Mouse (Mus musculus) mouse trophoblast stem cell (cell line): ENCODE measurements at regions not wholly inside any gene's neighbourhood (a gene's known extent, or its start where the extent isn't known, plus 50 kb on each side); places are given as distances from the start of the nearest gene placed in this dataset.

ENCODE experiments used
- in situ Hi-C, 2 experiments: fragments of 300-500 bp; cut with MseI, MboI; formaldehyde crosslinking; loops; 2 replicates in 1 of 2; 3 replicates in 1 of 2; pipeline ENCODE4 v1.15.1; 2025

GRCm38 (mm10) chr13:72938156-72938874 lies 309.7 kb downstream of the Irx2 start:
- in situ Hi-C loops, result no loop called here

GRCm38 (mm10) chr13:72947374-72948165 lies 312.7 kb upstream of the Irx4 start:
- in situ Hi-C loops, result no loop called here

DNA sequence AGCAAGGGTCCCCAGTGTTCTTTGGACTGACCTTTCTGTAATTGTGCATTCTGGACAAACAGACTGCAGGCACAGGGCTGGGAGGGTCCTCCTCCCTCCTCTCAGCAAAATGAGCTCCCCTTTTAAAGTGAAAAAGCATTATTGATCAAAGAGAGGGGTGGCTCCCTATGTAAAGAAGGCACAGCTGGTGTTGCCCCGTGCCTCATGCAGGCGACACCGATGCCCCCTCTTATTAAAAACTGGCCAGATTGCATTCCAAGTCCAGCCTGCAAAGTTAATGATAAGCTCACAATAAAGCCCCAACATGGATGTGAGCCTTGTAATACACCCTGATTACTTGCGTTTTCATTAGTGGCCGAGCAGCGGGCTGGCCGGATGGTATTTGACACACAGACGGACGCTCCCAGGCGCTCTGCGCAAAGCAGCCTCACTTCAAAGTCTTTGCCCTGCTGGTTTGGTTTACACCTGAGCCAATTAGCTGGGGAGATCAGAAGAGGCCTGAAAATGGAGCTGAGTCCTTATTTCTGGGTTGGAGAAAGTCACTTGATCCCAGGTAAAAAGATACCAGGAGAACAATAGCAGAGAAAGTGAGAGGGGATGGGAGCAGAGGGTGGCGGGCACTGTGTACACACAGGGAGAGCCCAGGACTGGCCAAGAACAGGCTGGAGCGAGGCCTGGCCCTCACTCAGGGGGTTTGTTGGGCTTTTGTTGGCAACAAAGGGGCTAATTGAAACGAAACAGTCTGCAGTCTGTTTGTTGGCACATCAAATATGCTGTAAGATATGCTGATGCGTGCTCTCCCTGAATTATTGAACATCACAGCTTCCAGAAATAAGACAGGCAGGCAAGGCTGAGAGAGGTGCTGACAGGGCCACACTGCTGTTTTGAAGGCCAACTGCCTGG lies 301.4 kb upstream of the Irx4 start:
- in situ Hi-C loops, result no loop called here

GRCm38 (mm10) chr13:72961291-72961690 lies 299.0 kb upstream of the Irx4 start:
- in situ Hi-C loops, result no loop called here

DNA sequence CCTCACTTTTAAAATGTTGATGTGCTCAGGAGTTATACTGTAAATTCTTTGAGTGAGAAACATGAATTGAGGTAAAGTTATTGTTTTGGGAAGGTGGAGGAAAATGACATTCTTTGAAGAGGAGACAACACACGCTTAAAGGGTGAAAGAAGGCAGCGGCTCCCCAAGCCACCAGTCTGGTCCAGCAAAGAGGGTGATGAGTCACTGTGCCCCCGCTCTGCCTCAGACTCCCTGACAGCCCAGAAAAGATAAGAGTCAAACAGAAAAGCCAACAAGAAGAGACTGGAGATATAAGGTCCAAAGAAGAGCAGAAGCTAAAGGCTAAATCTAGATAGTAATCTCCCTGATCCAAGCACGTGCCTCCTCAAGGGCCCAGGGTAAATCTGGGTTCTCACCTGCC lies 288.1 kb upstream of the Irx4 start:
- in situ Hi-C loops, result no loop called here

- in situ Hi-C loops, result no loop called here
Observed at GRCm38 (mm10) chr13:72972894-72973293, 287.4 kb upstream of the Irx4 start.

GRCm38 (mm10) chr13:72977213-72977612 lies 283.1 kb upstream of the Irx4 start:
- in situ Hi-C loops, result no loop called here

- in situ Hi-C loops, result no loop called here
Observed at GRCm38 (mm10) chr13:72977971-72978370, 282.3 kb upstream of the Irx4 start.

DNA sequence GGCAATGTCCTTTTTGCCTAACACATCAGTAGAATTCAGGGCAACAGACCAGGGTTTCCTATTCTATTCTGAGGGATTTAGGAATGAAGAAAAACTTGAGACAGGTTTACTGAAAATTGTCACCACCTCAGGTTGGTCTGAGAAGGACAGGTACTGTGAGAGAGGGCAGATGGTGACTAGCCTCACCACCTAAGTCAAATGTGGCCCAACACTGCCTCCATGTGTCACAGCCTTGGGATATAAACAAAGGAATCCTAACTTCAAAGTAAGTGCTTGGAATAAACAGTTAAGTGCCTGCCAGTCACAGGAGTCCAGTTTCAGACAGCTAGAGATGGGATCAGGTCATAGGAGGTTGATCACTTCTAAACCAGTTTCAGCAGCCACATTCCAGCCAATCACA lies 281.3 kb upstream of the Irx4 start:
- in situ Hi-C loops, result no loop called here

GRCm38 (mm10) chr13:72992589-72993409 lies 267.5 kb upstream of the Irx4 start:
- in situ Hi-C loops, result no loop called here

DNA sequence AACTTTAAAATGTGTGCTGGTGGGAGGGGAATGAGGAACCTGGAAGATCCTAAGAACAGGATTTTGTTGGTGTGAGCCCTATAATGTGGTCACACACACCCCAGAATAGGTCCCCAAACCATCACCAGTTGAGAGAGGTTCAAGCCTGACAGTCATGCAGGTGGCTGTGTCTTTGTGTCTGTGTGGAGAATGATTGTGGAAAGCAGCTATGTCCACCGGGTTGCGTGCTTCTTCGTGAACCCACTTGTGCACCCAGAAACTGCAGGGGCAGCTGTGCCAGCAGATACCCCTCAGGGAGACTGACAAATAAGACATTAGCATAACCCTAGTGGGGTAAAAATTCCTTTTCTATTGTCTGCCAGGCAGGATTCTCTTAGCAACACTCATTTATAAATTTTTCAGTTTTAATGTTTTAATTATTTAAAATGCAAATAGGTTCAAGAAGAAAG lies 266.8 kb upstream of the Irx4 start:
- in situ Hi-C loops, result no loop called here

DNA sequence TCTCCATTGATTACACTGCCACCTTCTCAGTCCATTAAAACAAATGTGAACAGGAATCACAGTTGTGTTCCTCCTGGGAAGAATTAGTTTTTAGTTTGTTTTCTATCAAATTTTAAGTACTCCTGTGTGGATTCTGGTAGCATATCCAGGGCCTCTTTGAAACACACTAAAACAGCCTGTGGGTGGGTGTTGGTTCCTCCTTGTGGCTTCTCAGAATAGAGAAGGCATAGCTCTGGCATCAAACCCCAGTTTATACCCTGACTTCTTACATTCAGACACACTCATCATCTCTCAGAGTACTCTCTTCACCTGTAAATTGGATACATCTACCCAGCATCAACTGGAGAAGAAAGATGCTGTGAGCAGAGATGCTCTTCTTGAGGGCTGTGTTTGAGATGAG lies 265.7 kb upstream of the Irx4 start:
- in situ Hi-C loops, result no loop called here

DNA sequence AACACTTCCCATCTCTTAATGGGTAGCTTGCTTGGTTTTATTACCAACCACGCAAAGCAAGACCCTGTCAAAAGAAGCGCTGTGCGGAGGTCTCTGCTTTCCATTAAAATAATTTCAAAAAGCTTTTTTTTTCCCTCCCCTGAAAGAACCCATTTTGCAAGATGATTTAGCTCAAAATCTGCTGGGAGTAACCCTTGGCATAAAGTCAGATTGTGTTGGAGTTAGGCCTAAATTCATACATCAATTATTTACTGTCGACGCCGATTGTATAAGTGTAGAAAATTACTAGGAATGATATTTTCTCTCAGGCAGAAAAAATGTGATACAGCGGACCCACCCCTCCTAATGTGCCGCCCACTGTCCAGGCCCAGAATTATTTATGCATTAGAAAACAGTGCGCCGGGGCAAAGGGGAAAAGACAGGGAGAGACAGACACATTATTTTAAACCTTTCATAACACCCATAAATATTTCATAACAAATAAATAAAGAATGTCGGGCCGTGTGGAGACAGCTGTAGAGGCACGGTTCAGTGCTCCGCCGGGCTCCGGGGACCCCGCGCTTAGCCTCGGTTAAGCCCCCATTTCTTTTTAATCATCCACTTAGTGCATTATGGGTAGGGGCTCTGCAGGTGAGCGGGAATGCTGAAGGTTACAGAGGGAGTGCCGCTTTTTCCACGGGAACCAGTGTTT lies 251.3 kb upstream of the Irx4 start:
- in situ Hi-C loops, result no loop called here

GRCm38 (mm10) chr13:73009547-73010475 lies 250.5 kb upstream of the Irx4 start:
- in situ Hi-C loops, result no loop called here

DNA sequence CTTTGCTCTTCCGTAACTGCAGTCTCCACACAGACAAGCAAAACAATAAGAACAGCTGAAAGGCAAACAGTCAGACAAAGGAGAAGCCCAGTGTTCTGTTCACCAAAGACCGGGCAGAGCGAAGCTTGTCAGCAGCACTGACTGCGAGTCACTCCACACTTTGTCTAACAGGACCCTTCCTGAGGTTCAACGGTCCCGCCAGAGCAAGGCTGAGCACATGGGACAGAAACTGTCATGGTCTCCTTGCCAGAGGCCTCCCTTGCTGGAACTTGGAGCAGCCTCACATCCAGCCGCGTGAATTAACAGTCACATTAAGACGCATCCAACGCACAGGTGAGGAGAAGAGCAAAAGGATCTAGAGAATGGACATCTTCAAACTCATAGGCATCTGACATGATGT lies 241.1 kb upstream of the Irx4 start:
- in situ Hi-C loops, result no loop called here

DNA sequence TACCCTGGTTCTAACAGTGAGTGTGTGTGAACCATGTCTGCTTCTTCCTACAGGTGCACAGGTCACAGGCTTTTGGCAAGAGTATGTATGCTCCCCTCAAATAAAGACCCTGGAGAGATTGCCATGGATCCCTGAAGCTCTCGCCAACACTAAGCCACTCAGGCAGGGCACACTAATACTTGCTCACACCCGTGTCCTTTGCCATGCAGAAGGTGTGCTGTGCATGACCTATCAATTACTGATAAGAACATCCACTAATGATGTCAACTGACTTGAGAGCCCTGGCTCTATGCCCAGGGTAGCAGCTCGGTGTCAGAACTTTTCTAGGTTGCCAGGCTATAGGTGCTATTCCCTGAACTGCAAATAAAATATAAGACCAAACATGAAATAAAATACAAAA lies 229.1 kb upstream of the Irx4 start:
- in situ Hi-C loops, result no loop called here

DNA sequence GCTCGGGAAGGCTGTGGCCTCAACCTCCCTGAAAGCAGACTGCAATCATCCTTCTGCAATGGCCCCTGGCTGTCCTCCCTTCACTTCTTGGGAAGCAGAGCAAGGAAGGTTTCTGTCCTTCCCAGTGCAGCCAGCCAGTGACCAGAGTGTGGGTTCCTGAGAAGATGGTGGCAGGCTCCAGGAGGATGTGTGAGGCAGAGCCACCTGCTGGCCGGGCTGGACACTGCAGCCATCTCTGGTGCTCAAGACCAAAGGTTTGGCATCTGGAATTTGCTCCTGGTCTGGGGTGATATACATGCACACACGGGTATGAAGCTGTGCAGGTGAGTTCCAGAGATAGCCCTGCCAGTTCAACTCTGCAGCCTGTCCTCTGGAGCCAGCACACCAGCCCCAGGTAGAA lies 227.2 kb upstream of the Irx4 start:
- in situ Hi-C loops, result no loop called here

GRCm38 (mm10) chr13:73034065-73034831 lies 226.0 kb upstream of the Irx4 start:
- in situ Hi-C loops, result no loop called here

- in situ Hi-C loops, result no loop called here
Observed at GRCm38 (mm10) chr13:73034886-73035285, 225.4 kb upstream of the Irx4 start.
